Mouse (Mus musculus) brain, embryonic 14.5 days (tissue): ENCODE data around the gene Pax5. TPM values are rescaled to one million over a fixed set of nuclear protein-coding genes. Genes with fewer than 3 reads are reported as not detected.

Source experiments
- DNase-seq: peaks from one replicate; pipeline ENCODE4 v3.0.0-alpha.2; 2011; ENCODE audit warnings: low read depth
- CTCF ChIP-seq: fragments of 200-500 bp; IDR thresholded peaks from 2 replicates; pipeline ENCODE4 v1.5.1; 2012; ENCODE audit warnings: inconsistent platforms, mild to moderate bottlenecking, moderate library complexity, borderline replicate concordance; ENCODE audit not compliant: insufficient read depth, insufficient read length; ENCODE audit errors: extremely low read depth
- POLR2A ChIP-seq: fragments of 200-500 bp; IDR thresholded peaks from 2 replicates; pipeline ENCODE4 v1.6.1; 2012; ENCODE audit warnings: mild to moderate bottlenecking, inconsistent platforms, borderline replicate concordance; ENCODE audit not compliant: poor library complexity, insufficient read depth, insufficient read length, severe bottlenecking; ENCODE audit errors: extremely low read depth
- polyA plus RNA-seq: library from polyadenylated mRNA; depleted of rRNA; stranded (reverse); fragments of >200 nt; gene quantifications from 2 replicates; pipeline ENCODE4 v1.2.3, GENCODE M21; 2012

Gene Pax5
- polyA plus RNA-seq, 1 experiment, result 15.0 TPM

DNA sequence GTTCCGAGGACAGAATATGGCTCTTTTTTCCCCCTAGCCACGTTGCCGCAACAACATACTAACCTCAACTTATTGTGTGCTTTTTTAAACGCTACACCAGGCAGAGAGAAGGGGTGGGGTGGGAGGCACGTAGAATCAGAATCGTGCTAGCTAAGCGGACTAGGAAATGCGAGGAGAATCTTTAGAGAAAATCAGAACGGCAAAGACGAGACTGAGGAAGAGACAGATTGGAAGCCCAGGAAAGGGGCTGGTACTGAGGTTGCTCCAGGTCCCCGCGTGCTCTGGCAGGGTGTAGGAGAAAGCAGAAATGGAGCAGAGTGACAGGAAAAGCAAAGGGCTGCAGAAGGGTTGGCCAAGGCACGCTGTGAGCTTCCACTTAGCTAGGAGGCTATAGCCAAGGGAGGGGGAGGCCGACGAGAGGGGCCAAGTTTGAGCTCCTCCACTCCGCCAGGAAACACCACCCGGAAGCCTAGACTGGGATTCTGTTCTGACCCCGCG, 3.3 kb upstream of the Pax5 start:
- TF ChIP-seq POLR2A (no peak), CTCF (no peak)
- no peak for DNase-seq

GRCm38 (mm10) chr4:44712786-44713553, 2.7 kb upstream of the Pax5 start:
- no peak for TF ChIP-seq CTCF
- no peak for TF ChIP-seq POLR2A
- peak; percentile 65 for DNase-seq

DNA sequence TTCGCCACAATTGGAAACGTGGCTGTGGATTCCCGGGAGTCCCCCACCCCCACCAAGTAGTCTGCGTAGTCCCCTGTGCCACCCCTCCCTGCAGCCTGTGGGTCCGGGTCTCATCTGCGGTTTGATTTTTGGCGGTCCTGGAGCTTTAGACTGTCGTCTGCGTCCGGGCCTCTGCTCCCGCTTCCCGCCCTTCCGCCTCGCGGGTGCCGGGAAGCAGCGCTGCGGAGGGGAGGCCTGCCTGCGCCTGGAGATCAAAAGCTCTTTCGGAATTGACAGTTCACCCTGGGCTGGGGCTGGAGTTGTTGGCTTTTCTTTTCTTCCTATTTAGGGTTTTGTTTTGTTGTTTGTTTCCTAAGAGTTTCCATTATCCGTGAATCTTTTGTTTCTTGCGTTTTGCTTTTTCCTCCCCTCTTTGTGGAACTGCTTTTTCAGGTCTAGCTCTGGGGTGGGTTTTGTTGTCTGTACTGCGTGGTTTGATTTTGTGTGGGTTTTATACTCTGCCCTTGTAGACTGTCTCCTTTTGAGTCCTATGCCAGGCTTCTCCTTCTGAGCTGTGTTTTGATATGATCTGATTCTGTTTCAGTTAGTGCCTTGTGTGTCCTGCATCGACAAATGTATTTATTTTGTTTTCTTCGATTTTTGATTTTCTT, 1.9 kb upstream of the Pax5 start:
- peak; percentile 43 for DNase-seq
- TF ChIP-seq POLR2A, result no peak
- no peak for TF ChIP-seq CTCF

DNA sequence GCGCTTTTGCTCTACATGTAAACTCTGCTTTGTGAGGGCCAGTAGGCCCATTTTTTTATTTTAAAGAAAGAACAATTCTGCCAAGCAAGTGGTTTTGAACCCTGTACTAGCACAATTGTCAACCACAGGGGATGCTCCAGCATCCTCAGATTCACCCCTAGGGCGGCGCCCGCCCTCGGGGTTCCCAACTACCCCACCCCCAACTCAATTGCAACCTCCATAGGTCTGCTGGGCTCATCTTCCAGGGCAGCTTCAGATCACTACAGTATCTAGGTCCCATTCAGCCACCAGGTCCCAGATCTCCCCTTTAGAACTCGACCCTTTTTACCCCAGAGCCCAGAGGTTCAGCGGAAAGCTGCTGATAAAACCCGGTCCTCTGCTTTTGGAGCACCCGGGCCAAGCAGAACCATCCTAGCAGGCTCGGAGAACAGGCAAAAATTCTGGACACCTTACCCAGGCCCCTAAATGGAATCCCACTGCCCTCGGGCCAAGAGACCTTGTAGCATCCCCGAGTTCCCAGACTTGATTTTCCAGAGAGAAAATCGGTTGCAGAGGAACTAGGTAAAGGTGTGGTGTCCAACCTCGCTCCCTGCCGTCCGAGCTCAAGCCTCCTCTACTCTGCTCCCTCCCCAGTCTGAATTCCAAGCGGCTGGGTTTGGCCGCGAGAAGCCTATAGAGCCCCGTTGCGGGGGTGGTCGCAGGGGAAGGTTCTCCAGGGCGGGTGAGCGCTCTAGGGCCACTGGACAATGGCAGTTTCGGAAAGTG, 1.0 kb upstream of the Pax5 start:
- DNase-seq, result peak; percentile 4
- TF ChIP-seq POLR2A, result no peak
- no peak for TF ChIP-seq CTCF

DNA sequence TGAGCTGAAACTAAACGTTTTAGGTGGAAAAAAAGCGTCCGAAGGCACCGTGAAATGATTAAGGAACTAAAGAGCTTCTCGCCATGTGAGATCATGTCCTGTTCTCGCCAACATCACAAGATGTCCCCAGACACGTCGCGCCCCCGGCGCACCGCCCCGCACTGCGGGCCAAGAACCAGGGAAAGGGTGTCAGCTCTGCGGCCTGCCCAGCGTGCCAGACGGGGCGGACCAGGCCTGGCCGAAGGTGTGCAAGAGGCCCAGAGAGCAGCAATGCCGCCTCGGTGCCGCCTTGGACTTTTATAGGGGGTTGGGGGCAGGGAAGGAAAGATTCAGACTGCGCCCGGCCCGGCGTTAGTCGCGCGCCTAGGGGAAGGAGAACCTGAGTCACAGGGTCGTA, 412 bp upstream of the Pax5 start:
- TF ChIP-seq POLR2A (no peak), CTCF (no peak)
- peak; percentile 29 for DNase-seq

DNA sequence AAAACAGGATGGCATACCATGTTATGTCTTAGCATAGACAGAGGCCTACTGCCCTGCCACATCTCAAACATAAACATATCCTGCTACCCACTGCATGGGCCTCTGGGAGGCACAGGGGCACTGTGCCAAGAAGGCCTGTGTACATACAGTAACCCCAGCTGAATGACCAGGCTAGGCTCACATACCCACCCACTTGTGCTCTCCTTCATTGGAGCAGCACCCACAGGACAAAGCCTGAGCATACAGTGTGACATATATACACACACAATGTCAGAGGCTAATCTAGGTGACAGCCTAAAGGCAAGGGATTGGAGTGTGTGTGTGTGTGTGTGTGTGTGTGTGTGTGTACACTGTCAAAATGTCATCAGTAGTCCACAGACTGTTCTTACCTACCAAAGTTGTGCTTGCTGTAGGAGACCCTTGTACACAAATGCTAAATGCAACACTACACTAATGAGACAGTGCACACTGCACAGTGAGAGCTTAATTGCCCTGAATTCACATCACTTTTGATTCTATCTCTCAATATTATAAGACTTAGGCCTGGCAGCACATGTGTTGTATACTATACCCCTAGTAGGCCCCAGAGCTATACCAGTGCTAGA, 1.1 kb downstream of the Pax5 start:
- DNase-seq, result no peak
- TF ChIP-seq POLR2A, result no peak
- TF ChIP-seq CTCF, result no peak

DNA sequence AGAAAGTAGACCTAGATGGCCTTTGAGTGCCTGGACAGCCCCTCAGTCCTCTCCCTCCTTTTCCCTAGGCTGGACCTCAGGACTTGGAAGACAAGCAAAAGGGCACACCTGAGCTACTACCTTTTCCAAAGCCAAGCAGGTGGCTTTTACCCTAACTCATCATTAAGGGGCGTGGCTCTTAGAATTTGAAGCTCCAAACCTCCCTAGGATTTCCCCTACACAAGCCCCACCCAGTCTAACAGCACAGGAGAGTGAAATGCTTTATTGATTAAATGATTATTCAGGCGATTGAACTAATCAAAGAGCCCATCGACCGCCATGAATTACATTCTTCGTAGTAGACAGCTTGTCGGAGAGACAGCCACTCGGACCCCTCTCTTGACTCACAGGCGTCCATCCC, 2.0 kb downstream of the Pax5 start:
- TF ChIP-seq POLR2A (no peak), CTCF (no peak)
- DNase-seq, result no peak

DNA sequence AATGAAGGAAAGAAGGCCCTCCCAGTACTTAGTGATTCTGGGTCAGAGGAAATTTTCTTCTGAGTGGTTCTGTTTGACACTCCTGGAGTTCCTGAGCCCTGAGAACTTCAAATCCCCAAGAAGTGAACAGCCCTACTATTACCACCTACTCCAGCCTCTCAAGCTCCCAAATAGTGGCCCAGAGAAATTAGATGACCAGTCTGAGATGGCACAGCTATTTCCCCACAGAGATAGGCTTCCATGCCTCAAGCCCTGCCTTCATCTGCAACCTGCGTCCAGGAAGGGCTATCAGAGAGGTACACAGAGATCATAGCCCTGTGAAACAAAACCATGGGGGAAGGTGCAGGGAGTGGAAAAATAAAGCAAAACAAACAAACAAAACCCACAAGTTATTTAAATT, 3.4 kb downstream of the Pax5 start:
- TF ChIP-seq CTCF (no peak), POLR2A (no peak)
- no peak for DNase-seq

- no peak for DNase-seq
- TF ChIP-seq CTCF (no peak), POLR2A (no peak)
Observed at GRCm38 (mm10) chr4:44705967-44706366, 4.3 kb downstream of the Pax5 start.

- TF ChIP-seq CTCF (no peak), POLR2A (no peak)
- DNase-seq, result peak; percentile 25
Observed at GRCm38 (mm10) chr4:44705151-44705550, 5.1 kb downstream of the Pax5 start.

DNA sequence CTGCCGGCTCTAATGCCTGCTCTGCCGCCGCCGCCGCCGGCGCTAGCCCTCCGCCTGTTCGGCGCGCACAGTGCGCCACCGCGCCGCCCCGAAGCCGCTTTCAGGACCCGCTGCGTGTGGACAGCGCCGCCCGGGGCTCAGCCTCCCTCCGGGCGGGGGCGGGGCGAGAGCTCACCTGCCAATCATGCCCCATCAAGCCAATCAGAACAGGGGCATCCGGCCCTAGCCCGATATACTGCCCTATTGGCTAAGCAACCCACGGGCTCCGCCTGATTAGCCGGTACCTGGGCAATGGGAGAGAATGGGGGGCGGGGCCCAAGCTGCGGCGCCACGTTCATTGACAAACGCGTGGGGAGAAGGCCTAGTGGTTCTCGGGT, 5.9 kb downstream of the Pax5 start:
- DNase-seq, result peak; percentile 97
- TF ChIP-seq CTCF, result no peak
- no peak for TF ChIP-seq POLR2A
